Mouse (Mus musculus) CH12.LX (cell line): ENCODE results near the gene Cyp2j12. TPM values are rescaled to one million over a fixed set of nuclear protein-coding genes. Genes with fewer than 3 reads are reported as not detected.
"Not testable (repeated sequence)": the region's sequence is repeated elsewhere in the genome, so short reads cannot be mapped to it uniquely, and the experiment has no call there.

Experiments
- DNase-seq: peaks from one replicate; pipeline ENCODE4 v3.0.0-alpha.2; 2013; ENCODE audit errors: extremely low read depth
- H3K27ac ChIP-seq: 2 replicates; pipeline ENCODE4 v1.5.1; 2012; ENCODE audit warnings: low read depth, mild to moderate bottlenecking, control low read depth, moderate library complexity; ENCODE audit not compliant: insufficient read depth
- H3K27me3 ChIP-seq: replicated peaks from 2 replicates; pipeline ENCODE3; 2012; ENCODE audit warnings: inconsistent platforms
- H3K36me3 ChIP-seq, 2 experiments: replicated peaks in 1 of 2; 2 replicates each; pipeline versions ENCODE3 to v1.6.1; 2012; ENCODE audit warnings: inconsistent platforms in 1 of 2, low read length in 1 of 2, mild to moderate bottlenecking in 1 of 2, mixed read lengths in 1 of 2, moderate library complexity in 1 of 2; ENCODE audit not compliant: control insufficient read depth in 1 of 2, insufficient read depth in 1 of 2
- H3K4me1 ChIP-seq, 2 experiments: 2 replicates each; pipeline ENCODE4 v1.6.1; 2012; ENCODE audit warnings: inconsistent platforms in 1 of 2, moderate library complexity in 1 of 2; ENCODE audit not compliant: insufficient read depth in 2 of 2, control insufficient read depth in 1 of 2
- H3K4me2 ChIP-seq: 2 replicates; pipeline ENCODE4 v1.6.1; 2012; ENCODE audit warnings: low read depth, mild to moderate bottlenecking, control low read depth; ENCODE audit not compliant: poor library complexity, insufficient read depth, severe bottlenecking
- H3K4me3 ChIP-seq, 3 experiments: fragments of 150-350 bp in 1 of 3; sonication (generic) in 1 of 3; replicated peaks in 1 of 3; 2 replicates each; pipeline versions ENCODE3 to v1.5.1; 2011 to 2012; ENCODE audit warnings: low read depth in 2 of 3, low read length in 2 of 3, mild to moderate bottlenecking in 2 of 3, moderate library complexity in 2 of 3, control low read depth in 1 of 3, improper control_type of control experiment in 1 of 3, inconsistent platforms in 1 of 3, mixed read lengths in 1 of 3; ENCODE audit not compliant: poor library complexity in 1 of 3
- H3K79me2 ChIP-seq: replicated peaks from 2 replicates; pipeline ENCODE4 v1.6.1; 2012; ENCODE audit warnings: mild to moderate bottlenecking, moderate library complexity; ENCODE audit not compliant: control insufficient read depth, poor library complexity, insufficient read depth, severe bottlenecking; ENCODE audit errors: extremely low read depth
- H3K9ac ChIP-seq: 2 replicates; pipeline ENCODE4 v1.6.1; 2012; ENCODE audit warnings: low read depth, mild to moderate bottlenecking, control low read depth, moderate library complexity; ENCODE audit not compliant: insufficient read depth
- H3K9me3 ChIP-seq: replicated peaks from 2 replicates; pipeline ENCODE3; 2012; ENCODE audit warnings: low read length, inconsistent platforms, mixed read lengths
- CHD2 ChIP-seq: IDR thresholded peaks from 2 replicates; pipeline ENCODE4 v1.6.1; 2011; ENCODE audit warnings: low read length, improper control_type of control experiment
- IRF4 ChIP-seq: IDR thresholded peaks from 2 replicates; pipeline ENCODE4 v1.6.1; 2014; ENCODE audit warnings: low read depth, mild to moderate bottlenecking, inconsistent platforms, low read length, improper control_type of control experiment
- JUN ChIP-seq: IDR thresholded peaks from 2 replicates; pipeline ENCODE4 v1.6.1; 2011; ENCODE audit warnings: low read depth, mild to moderate bottlenecking, low read length, improper control_type of control experiment, moderate library complexity; ENCODE audit not compliant: insufficient read depth
- JUND ChIP-seq: conservative IDR thresholded peaks from 2 replicates; pipeline ENCODE4 v1.6.1; 2011; ENCODE audit warnings: low read depth, low read length, improper control_type of control experiment
- KAT2A ChIP-seq: IDR thresholded peaks from 2 replicates; pipeline ENCODE4 v1.6.1; 2012; ENCODE audit warnings: low read length, improper control_type of control experiment, inconsistent platforms; ENCODE audit not compliant: insufficient replicate concordance
- MAX ChIP-seq: IDR thresholded peaks from 2 replicates; pipeline ENCODE4 v1.6.1; 2011; ENCODE audit warnings: low read length, improper control_type of control experiment
- MAZ ChIP-seq: IDR thresholded peaks from 2 replicates; pipeline ENCODE4 v1.6.1; 2012; ENCODE audit warnings: low read depth, mild to moderate bottlenecking, inconsistent platforms, low read length, improper control_type of control experiment, moderate library complexity
- NELFE ChIP-seq: IDR thresholded peaks from 2 replicates; pipeline ENCODE4 v1.6.1; 2011; ENCODE audit warnings: low read depth, low read length, improper control_type of control experiment
- POLR2AphosphoS2 ChIP-seq: IDR thresholded peaks from 2 replicates; pipeline ENCODE4 v1.6.1; 2011; ENCODE audit warnings: low read depth, low read length, improper control_type of control experiment
- RAD21 ChIP-seq: IDR thresholded peaks from 2 replicates; pipeline ENCODE4 v1.6.1; 2011; ENCODE audit warnings: low read depth, mild to moderate bottlenecking, low read length, improper control_type of control experiment, moderate library complexity
- SIN3A ChIP-seq: IDR thresholded peaks from 2 replicates; pipeline ENCODE4 v1.6.1; 2012; ENCODE audit warnings: low read length, improper control_type of control experiment, inconsistent platforms
- TBP ChIP-seq: conservative IDR thresholded peaks from 2 replicates; pipeline ENCODE4 v1.6.1; 2011; ENCODE audit warnings: low read depth, low read length, improper control_type of control experiment
- USF1 ChIP-seq: IDR thresholded peaks from 2 replicates; pipeline ENCODE4 v1.6.1; 2014; ENCODE audit warnings: low read depth, mild to moderate bottlenecking, inconsistent platforms, low read length, improper control_type of control experiment
- USF2 ChIP-seq: conservative IDR thresholded peaks from 2 replicates; pipeline ENCODE4 v1.6.1; 2011; ENCODE audit warnings: low read depth, low read length, improper control_type of control experiment
- ZC3H11A ChIP-seq: IDR thresholded peaks from 2 replicates; pipeline ENCODE4 v1.6.1; 2012; ENCODE audit warnings: low read depth, mild to moderate bottlenecking, inconsistent platforms, low read length, improper control_type of control experiment
- dilution Hi-C: fragments of 300-500 bp; cut with MboI; formaldehyde crosslinking; loops from 2 replicates; pipeline ENCODE4 v1.14.3; 2020; ENCODE audit warnings: low sequenced_read_pairs; ENCODE audit not compliant: extremely low pct_unique_long_range_greater_than_20kb, extremely low pct_ligation_motif_present
- in situ Hi-C: fragments of 300-500 bp; cut with MboI; formaldehyde crosslinking; loops from 3 replicates; pipeline ENCODE4 v1.14.3; 2019; ENCODE audit warnings: low sequenced_read_pairs, low pct_ligation_motif_present, low pct_unique_long_range_greater_than_20kb, mixed read lengths
- polyA plus RNA-seq: library from polyadenylated mRNA; unstranded; fragments of >175 nt; gene quantifications from 2 replicates; pipeline ENCODE4 v1.2.1, GENCODE M21; 2012; ENCODE audit warnings: low read depth; ENCODE audit not compliant: insufficient read length
- total RNA-seq, 2 experiments: library from RNA; depleted of rRNA; stranded (reverse); fragments of 300-350 nt in 1 of 2; fragments of >200 nt in 1 of 2; gene quantifications; 2 replicates each; pipeline ENCODE4 v1.2.3; 2012 to 2014

Gene Cyp2j12
- total RNA-seq (2012; rRNA removed) = not detected in 2 replicates
- not detected in 2 replicates for total RNA-seq (2014; rRNA removed)
- not detected in 2 replicates for polyA plus RNA-seq

DNA sequence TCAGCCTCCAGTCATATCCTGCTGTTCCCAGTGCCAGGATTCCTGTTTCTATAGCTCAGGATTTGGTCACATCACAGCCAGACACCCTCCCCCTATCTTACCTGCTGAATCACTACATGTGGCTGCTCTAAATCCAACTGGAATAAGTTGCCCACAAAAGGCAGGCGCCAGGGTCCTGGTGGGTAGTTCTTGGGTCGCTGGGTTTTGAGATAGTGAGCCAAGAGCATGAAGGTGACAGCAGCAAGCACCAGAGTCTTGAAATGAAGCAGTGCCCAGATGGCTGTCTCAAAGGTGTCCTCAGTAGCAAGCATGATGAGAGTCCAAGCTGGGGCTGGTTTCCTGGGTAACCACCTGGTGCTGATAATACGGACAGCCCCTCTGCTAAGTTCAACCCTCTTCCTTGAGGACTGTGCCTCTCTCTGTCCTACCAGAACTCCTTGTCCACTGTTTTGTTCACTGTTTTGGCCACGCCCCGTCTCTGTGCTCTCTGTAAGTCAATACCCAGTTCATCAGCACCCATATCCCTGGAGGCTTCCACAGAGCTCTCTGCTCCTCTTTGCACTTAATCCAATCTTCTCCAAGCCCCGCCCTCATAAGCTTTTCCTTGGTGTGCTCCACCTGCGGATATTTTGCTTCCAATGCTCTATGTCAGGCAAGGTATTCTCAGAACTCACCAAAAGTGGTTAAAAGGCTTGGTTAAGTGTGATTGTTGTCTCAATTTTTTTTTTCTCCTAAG, at the start of gene Cyp2j12:
Gene Cyp2j12, minus strand, starts transcription at position 421 of the 736 bp plus-strand sequence.
- H3K4me1 ChIP-seq = no peaks in the 10 kb centered on the region
- no peak within 1 kb of the TSS for H3K4me3 ChIP-seq
- H3K27ac ChIP-seq = no peak within 1 kb of the TSS
- H3K9me3 ChIP-seq = no peaks in the 10 kb centered on the region
- H3K4me2 ChIP-seq = no peak within 1 kb of the TSS
- TF ChIP-seq MAZ (no peak), MAX (no peak), POLR2AphosphoS2 (no peak), JUN (no peak), NELFE (no peak), SIN3A (no peak), USF2 (no peak), CHD2 (no peak), ZC3H11A (no peak), USF1 (no peak), TBP (no peak), IRF4 (no peak), RAD21 (no peak), JUND (no peak), KAT2A (no peak)
- TF ChIP-seq, all 38 proteins: peak for 0
- DNase-seq = no peak
- dilution Hi-C loops (no loop called here), in situ Hi-C loops (no loop called here)
- peaks cover 5% of the 10 kb centered on the region for H3K27me3 ChIP-seq
- no peaks in the 10 kb centered on the region for H3K36me3 ChIP-seq
- H3K9ac ChIP-seq = no peak within 1 kb of the TSS
- H3K79me2 ChIP-seq = no peaks in the 10 kb centered on the region

DNA sequence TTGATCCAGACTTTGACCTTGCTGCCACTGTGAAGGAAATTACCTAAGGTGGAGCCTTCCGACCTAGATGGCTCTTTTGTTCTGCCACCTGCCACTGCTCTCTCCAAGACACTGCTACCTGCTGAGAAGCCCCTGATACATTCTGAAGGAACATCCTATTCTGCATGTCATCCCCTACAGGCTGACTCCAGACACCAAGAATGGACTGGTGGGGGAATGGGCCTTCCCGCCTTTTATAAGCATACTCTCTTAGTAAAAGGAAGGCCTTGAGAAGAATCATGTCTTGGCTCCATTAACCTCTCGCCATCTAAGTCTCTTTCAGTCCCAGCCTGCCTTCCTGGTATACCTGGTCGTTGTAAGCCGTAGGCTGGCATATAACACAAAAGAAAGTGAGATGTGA, 48.4 kb upstream of the Cyp2j12 start:
- H3K9me3 ChIP-seq = peaks cover 10% of the 10 kb centered on the region
- H3K27me3 ChIP-seq, H3K4me3 ChIP-seq, in situ Hi-C loops, H3K9ac ChIP-seq, H3K4me2 ChIP-seq, H3K4me1 ChIP-seq, H3K79me2 ChIP-seq, H3K36me3 ChIP-seq, H3K27ac ChIP-seq, dilution Hi-C loops, DNase-seq: not testable (repeated sequence)

DNA sequence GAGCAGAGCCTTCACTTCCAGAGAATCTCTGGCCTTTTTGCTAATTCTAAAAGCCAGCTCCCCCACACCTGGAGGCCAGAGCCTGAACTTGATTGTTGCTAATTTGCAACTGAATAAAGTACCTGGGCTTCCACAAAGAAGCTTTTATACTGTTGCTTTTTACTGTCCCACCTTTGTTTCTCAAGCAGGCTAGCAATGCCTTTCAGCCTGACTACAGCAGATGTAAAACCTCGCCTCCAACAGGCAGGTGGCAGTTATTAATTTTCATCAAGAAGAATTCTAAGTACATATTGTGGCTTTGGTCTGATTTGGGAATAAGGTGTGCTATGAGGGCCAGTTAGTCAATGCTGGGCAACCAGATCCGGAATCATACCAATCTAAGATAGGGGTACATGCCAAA, 47.7 kb upstream of the Cyp2j12 start:
- H3K4me1 ChIP-seq, H3K9me3 ChIP-seq, H3K36me3 ChIP-seq, in situ Hi-C loops, H3K79me2 ChIP-seq, H3K27me3 ChIP-seq, DNase-seq, dilution Hi-C loops, H3K4me3 ChIP-seq, H3K27ac ChIP-seq, H3K4me2 ChIP-seq, H3K9ac ChIP-seq: not testable (repeated sequence)

DNA sequence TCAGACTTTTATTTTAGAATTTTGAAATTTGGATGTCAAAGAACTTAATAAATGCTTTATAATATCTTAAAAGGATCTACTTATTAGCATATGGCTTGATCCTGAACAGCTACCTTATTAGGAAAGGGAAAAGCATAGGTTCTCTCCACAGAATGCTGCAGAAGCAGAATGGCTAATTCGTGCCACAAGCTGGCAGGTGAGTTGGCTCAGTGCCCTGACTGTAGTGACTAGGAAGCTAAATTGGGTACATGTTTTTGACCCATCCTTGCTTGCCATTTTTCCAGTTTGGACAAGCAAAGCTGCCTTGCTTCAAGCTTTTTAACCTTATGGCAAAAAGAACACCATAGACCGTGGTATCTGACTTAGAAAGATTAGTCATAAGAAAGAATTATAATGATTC, 47.2 kb upstream of the Cyp2j12 start:
- H3K9me3 ChIP-seq, DNase-seq, H3K9ac ChIP-seq, H3K79me2 ChIP-seq, H3K27me3 ChIP-seq, dilution Hi-C loops, H3K4me2 ChIP-seq, H3K36me3 ChIP-seq, H3K4me1 ChIP-seq, H3K27ac ChIP-seq, in situ Hi-C loops, H3K4me3 ChIP-seq: not testable (repeated sequence)
